Mouse (Mus musculus) midbrain, embryonic 16.5 days (tissue): ENCODE measurements around the gene Mamdc4. TPM values are rescaled to one million over a fixed set of nuclear protein-coding genes. Genes with fewer than 3 reads are reported as not detected.

ENCODE experiments used
- ATAC-seq: fragments of 200-750 bp; cut with Nextera tagmentation; 2 replicates; pipeline ENCODE4 v1.8.0; 2017; ENCODE audit warnings: moderate TSS enrichment
- H3K27ac ChIP-seq: fragments of 300-500 bp; sonication (generic); 2 replicates; pipeline ENCODE4 v1.5.1; 2014; ENCODE audit warnings: mild to moderate bottlenecking, low read length, mixed read lengths
- H3K27me3 ChIP-seq: fragments of 300-500 bp; sonication (generic); 2 replicates; pipeline ENCODE4 v1.6.1; 2014; ENCODE audit warnings: low read depth, low read length, mixed read lengths; ENCODE audit not compliant: control insufficient read depth, insufficient read depth
- H3K36me3 ChIP-seq: fragments of 300-500 bp; sonication (generic); 2 replicates; pipeline ENCODE4 v1.6.1; 2014; ENCODE audit warnings: mild to moderate bottlenecking, low read length, moderate library complexity, mixed read lengths; ENCODE audit not compliant: control insufficient read depth, insufficient read depth
- H3K4me1 ChIP-seq: fragments of 300-500 bp; sonication (generic); 2 replicates; pipeline ENCODE4 v1.6.1; 2014; ENCODE audit warnings: mild to moderate bottlenecking, low read length, mixed read lengths; ENCODE audit not compliant: control insufficient read depth, insufficient read depth
- H3K4me2 ChIP-seq: fragments of 300-500 bp; sonication (generic); 2 replicates; pipeline ENCODE4 v1.6.1; 2014; ENCODE audit warnings: mild to moderate bottlenecking, low read length, mixed read lengths
- H3K4me3 ChIP-seq: fragments of 300-500 bp; sonication (generic); 2 replicates; pipeline ENCODE4 v1.5.1; 2014; ENCODE audit warnings: low read depth, mild to moderate bottlenecking, low read length, moderate library complexity, mixed read lengths
- H3K9ac ChIP-seq: fragments of 300-500 bp; sonication (generic); 2 replicates; pipeline ENCODE4 v1.6.1; 2014; ENCODE audit warnings: low read depth, low read length, mixed read lengths
- H3K9me3 ChIP-seq: fragments of 300-500 bp; sonication (generic); replicated peaks from 2 replicates; pipeline ENCODE4 v1.6.1; 2014; ENCODE audit warnings: mild to moderate bottlenecking, low read length, mixed read lengths; ENCODE audit not compliant: control insufficient read depth, poor library complexity, severe bottlenecking
- WGBS: fragments of 180-500 bp; shearing (Covaris S2); extraction: QIAGEN DNeasy Blood & Tissue Kit; methylation state at CpG from one replicate; pipeline ENCODE4 v1.1.7; 2014; 5-methylcytosine and 5-hydroxymethylcytosine counted together
- polyA plus RNA-seq: library from polyadenylated mRNA; unstranded; fragments of >200 nt; fragmentation: Nextera tagmentation; extraction: Ambion mirVana; gene quantifications from 2 replicates; pipeline ENCODE4 v1.2.1, GENCODE M21; 2015

Gene Mamdc4
- polyA plus RNA-seq, 1 experiment from 2014 or later = 0.50 TPM

- H3K36me3 ChIP-seq = no peaks in the 10 kb centered on the region; the same call in 1 of the 2 replicates
- WGBS = 89% methylated on average over 4 of the region's 4 CpGs
- H3K9ac ChIP-seq = no peak overlapping the region
- peaks cover 20% of the 10 kb centered on the region for H3K4me1 ChIP-seq
- H3K27me3 ChIP-seq = peaks cover 4% of the 10 kb centered on the region
- H3K9me3 ChIP-seq = no peaks in the 10 kb centered on the region
- no peak for ATAC-seq
- no peak overlapping the region for H3K4me3 ChIP-seq
- no peak overlapping the region for H3K4me2 ChIP-seq
- no peak overlapping the region for H3K27ac ChIP-seq
Measured at GRCm38 (mm10) chr2:25571221-25571620, 3.4 kb downstream of the Mamdc4 start.

GRCm38 (mm10) chr2:25569323-25569722, 5.3 kb downstream of the Mamdc4 start:
- Histone ChIP-seq H3K9ac (no peak overlapping the region), H3K4me1 (peaks cover 11% of the 10 kb centered on the region), H3K4me2 (no peak overlapping the region), H3K27ac (no peak overlapping the region), H3K27me3 (no peaks in the 10 kb centered on the region), H3K4me3 (no peak overlapping the region), H3K36me3 (peaks cover 4% of the 10 kb centered on the region; the same call in 1 of the 2 replicates), H3K9me3 (no peaks in the 10 kb centered on the region)
- 100% methylated on average over 3 of the region's 3 CpGs for WGBS
- no peak for ATAC-seq

GRCm38 (mm10) chr2:25568473-25569019, 6.1 kb downstream of the Mamdc4 start:
- Histone ChIP-seq H3K4me1 (peaks cover 5% of the 10 kb centered on the region), H3K4me3 (no peak overlapping the region), H3K27me3 (no peaks in the 10 kb centered on the region), H3K36me3 (peaks cover 9% of the 10 kb centered on the region), H3K4me2 (no peak overlapping the region), H3K27ac (no peak overlapping the region), H3K9ac (no peak overlapping the region), H3K9me3 (no peaks in the 10 kb centered on the region)
- 92% methylated on average over 6 of the region's 6 CpGs for WGBS
- ATAC-seq = no peak

GRCm38 (mm10) chr2:25566558-25566957, 8.1 kb downstream of the Mamdc4 start:
- H3K36me3 ChIP-seq = peaks cover 24% of the 10 kb centered on the region

GRCm38 (mm10) chr2:25565741-25566140, 8.9 kb downstream of the Mamdc4 start:
- no peak overlapping the region for H3K4me2 ChIP-seq
- H3K4me3 ChIP-seq = no peak overlapping the region
- H3K9me3 ChIP-seq = no peaks in the 10 kb centered on the region
- no peaks in the 10 kb centered on the region for H3K4me1 ChIP-seq
- H3K27ac ChIP-seq = no peak overlapping the region
- no peaks in the 10 kb centered on the region for H3K27me3 ChIP-seq
- no peak overlapping the region for H3K9ac ChIP-seq
- no peak for ATAC-seq
- WGBS = 84% methylated on average over 8 of the region's 8 CpGs
- H3K36me3 ChIP-seq = peaks cover 32% of the 10 kb centered on the region

More at GRCm38 (mm10) chr2:25566558-25566957, 8.1 kb downstream of the Mamdc4 start:
- 78% methylated on average over 6 of the region's 6 CpGs for WGBS
- Histone ChIP-seq H3K4me1 (no peaks in the 10 kb centered on the region), H3K4me2 (no peak overlapping the region), H3K4me3 (no peak overlapping the region), H3K27me3 (no peaks in the 10 kb centered on the region), H3K9ac (no peak overlapping the region), H3K9me3 (no peaks in the 10 kb centered on the region), H3K27ac (no peak overlapping the region)
- no peak for ATAC-seq

GRCm38 (mm10) chr2:25561946-25562345, 12.7 kb downstream of the Mamdc4 start:
- Histone ChIP-seq H3K4me2 (no peak overlapping the region), H3K4me1 (peaks cover 13% of the 10 kb centered on the region), H3K9ac (no peak overlapping the region), H3K9me3 (no peaks in the 10 kb centered on the region), H3K27ac (no peak overlapping the region), H3K36me3 (peaks cover 37% of the 10 kb centered on the region), H3K27me3 (no peaks in the 10 kb centered on the region), H3K4me3 (no peak overlapping the region)
- WGBS = 87% methylated on average over 9 of the region's 9 CpGs
- ATAC-seq = no peak

- peaks cover 17% of the 10 kb centered on the region for H3K4me1 ChIP-seq
- no peak overlapping the region for H3K9ac ChIP-seq
- 94% methylated on average over 8 of the region's 8 CpGs for WGBS
- no peaks in the 10 kb centered on the region for H3K9me3 ChIP-seq
- peaks cover 37% of the 10 kb centered on the region for H3K36me3 ChIP-seq
- no peak overlapping the region for H3K4me3 ChIP-seq
- no peak overlapping the region for H3K27ac ChIP-seq
- H3K4me2 ChIP-seq = no peak overlapping the region
- H3K27me3 ChIP-seq = no peaks in the 10 kb centered on the region
- ATAC-seq = no peak
Measured at GRCm38 (mm10) chr2:25560551-25560950, 14.1 kb downstream of the Mamdc4 start.

GRCm38 (mm10) chr2:25558774-25559173, 15.9 kb downstream of the Mamdc4 start:
- WGBS = 70% methylated on average over 6 of the region's 6 CpGs
- peaks cover 30% of the 10 kb centered on the region for H3K36me3 ChIP-seq

GRCm38 (mm10) chr2:25557964-25558360, 16.7 kb downstream of the Mamdc4 start:
- Histone ChIP-seq H3K27ac (peak overlapping the region; percentile 72), H3K27me3 (no peaks in the 10 kb centered on the region), H3K4me1 (peaks cover 17% of the 10 kb centered on the region), H3K4me2 (peak overlapping the region; percentile 74), H3K9me3 (no peaks in the 10 kb centered on the region), H3K4me3 (peak overlapping the region; percentile 74), H3K36me3 (peaks cover 26% of the 10 kb centered on the region), H3K9ac (peak overlapping the region; percentile 85)
- peak; percentile 33 for ATAC-seq
- WGBS = under 1% methylated on average over 24 of the region's 24 CpGs

More at GRCm38 (mm10) chr2:25558774-25559173, 15.9 kb downstream of the Mamdc4 start:
- no peaks in the 10 kb centered on the region for H3K9me3 ChIP-seq
- no peaks in the 10 kb centered on the region for H3K27me3 ChIP-seq
- peak overlapping the region; percentile 74 for H3K4me3 ChIP-seq
- peak overlapping the region; percentile 74 for H3K4me2 ChIP-seq
- H3K9ac ChIP-seq = peak overlapping the region; percentile 85; the same call in 1 of the 2 replicates
- peaks cover 17% of the 10 kb centered on the region for H3K4me1 ChIP-seq
- no peak for ATAC-seq
- H3K27ac ChIP-seq = no peak overlapping the region
